Mouse (Mus musculus) telencephalon, adult 2 months (tissue): ENCODE data around the gene Slc7a5.

Source experiments
- DNase-seq: peaks from one replicate; pipeline ENCODE4 v3.0.0-alpha.2; 2011; ENCODE audit warnings: low read depth, low spot score

The Slc7a5 gene

DNA sequence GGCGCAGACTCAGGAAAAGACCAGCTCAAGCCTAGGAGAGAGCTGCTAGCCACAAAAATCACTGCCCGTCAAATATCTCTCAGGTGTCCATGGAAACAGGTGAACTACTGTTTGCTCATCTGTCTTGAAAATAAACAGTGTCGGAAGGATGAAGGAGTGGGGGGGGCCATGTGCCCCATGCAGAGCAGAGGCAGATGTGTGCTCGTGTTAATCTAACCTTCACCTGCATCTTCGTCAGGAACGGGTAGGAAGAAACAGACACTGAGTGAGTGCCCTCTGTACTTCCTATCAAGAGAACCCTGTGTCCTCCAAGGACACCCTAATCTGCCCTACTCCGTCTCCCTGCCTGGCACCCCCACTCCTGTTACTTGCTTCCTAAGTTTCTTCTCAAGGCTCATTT is 55.8 kb downstream of the Slc7a5 start:
- DNase-seq, result no peak

DNA sequence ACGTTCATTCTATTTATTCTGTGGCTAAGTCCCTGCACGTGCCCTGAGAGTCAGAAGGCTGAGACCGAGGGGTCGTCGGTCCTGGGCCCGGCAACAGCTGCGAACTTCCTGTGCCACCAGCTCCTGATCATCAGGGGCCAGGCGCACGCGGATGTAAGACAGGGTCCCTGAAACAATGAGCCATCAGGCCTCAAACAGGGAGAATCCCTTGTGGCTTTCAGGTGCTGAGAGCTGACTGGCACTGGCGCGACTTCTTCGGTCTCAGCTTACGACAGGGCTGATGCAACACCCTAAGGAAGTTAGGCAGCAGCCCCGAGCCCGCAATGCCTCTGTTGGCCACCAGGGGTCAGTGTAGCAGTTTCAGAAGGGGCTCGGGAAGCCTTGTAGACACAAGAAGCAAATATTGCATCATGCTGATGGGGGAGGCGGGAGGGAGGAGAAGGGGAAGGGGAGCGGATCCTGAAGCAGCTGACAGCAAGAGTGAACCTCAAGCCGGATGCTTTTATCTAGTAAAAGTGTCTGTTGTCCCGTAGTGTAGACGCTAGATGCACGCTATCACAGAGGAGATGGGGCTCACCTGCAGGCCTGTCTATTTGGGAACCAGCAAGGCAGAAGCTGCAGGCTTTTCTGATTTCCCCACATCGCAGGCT is 56.5 kb downstream of the Slc7a5 start:
- peak; percentile 92 for DNase-seq

DNA sequence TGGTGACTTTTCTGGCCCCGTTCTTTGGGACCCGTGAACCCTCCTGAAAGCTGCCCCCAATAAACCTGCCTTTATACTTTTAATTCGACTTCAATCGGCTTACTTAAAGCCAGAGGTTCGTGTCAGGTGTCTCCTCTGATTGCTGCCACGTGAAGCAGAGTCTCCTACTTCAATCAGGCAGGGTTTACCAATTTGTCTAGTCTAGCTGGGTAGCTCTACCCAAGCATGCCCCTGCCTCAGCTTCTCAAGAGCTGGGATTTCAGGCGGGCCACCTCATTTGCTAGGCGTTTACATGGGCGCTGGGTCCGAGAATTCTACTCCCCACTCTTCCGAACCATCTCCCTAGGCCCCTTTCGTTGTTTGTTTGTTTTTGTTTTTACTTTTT is 57.1 kb downstream of the Slc7a5 start:
- no peak for DNase-seq

DNA sequence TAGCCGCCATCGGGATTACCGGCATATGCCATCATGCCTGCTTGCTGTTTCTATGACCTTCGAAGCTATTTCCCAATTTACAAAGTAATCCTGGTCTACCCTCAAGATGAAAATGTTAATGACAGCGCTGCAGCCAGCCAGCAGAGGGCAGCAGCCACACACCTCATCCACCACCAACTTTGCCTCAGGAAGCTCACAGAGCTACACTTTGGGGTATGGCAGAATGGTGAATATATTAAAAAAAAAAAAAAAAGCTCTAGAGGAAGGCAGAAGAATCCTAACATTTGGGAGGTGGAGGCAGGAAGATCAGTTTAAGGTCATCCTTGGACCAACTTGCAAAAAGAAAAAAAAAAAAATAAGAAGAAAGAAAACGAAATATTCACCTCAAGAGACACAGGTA is 57.5 kb downstream of the Slc7a5 start:
- DNase-seq, result peak; percentile 60

DNA sequence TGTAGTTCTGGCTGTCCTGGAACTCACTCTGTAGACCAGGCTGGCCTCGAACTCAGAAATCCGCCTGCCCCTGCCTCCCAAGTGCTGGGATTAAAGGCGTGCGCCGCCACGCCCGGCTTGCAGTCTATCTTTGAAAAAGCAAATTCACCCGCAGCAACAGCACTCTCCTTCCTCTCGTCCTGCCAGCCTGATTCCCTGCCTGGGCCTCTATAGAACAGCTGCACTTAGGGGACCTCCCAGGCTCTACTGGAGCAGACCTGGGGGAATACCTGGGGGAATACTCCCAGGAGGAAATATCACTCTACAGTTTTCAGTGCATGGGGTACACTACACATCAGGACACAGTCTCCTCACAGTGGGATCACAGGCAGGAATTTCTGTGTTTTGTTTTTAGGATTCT is 58.2 kb downstream of the Slc7a5 start:
- DNase-seq, result no peak

DNA sequence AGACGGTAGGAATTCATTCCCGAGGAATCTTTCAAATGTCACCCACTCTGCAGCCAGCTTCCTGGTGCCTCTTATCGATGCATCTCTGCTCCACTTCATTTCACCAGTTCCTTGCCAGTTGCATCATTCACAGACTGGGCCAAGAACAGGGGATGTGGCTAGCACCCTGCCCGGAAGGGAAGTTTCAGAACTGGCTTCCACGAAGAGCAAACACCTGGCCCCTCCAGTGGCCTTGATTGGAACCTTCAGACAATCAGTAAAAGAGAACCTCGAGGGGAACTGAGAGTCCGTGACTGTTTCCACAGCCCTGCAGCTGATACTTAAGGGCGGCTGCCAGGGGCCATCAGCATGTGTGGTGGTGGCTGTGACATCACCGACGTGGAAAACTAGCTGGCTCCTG is 59.0 kb downstream of the Slc7a5 start:
- no peak for DNase-seq

DNA sequence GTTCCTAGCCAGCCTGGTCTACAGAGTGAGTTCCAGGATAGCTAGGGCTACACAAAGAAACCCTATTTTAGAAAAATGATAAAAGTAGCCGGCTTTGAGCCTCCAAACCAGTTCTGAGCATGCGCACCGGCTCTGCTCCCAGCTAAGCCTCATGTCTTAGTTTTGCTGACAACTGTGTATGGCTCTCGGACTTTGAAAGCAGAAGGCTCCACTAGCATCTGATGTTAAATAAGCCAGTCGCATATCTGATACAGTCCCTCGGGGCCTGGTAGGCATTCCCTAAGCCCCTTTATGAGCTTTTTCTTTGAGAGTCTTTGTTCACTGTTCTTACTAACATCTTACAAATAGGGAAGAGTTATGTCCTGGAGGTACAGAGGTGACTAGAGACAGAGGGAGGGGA is 59.5 kb downstream of the Slc7a5 start:
- DNase-seq, result no peak

DNA sequence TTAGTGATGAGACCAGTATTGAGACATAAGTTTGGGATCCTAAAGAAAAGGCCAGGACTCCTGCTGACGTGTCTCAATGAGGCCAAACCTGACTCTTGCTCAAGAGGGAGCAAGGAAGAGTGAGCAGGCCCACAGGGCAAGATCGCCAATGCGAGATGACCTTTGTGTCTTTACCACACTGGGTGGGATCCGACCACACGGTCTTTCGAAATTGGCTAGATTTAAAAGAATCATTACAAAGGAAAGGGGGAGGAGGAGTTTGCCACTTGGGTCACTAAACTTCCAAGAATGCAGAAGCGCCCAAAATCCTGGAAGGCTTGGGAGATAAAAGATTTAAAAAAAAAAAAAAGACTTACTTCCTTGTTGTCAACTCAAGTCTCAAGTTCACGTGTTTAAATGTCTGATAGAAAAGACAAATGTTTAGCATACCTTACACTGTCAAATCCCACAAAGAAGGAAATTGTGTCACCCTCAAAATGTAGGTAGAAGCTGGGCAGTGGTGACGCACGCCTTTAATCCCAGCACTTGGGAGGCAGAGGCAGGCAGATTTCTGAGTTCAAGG is 60.2 kb downstream of the Slc7a5 start:
- DNase-seq, result no peak

DNA sequence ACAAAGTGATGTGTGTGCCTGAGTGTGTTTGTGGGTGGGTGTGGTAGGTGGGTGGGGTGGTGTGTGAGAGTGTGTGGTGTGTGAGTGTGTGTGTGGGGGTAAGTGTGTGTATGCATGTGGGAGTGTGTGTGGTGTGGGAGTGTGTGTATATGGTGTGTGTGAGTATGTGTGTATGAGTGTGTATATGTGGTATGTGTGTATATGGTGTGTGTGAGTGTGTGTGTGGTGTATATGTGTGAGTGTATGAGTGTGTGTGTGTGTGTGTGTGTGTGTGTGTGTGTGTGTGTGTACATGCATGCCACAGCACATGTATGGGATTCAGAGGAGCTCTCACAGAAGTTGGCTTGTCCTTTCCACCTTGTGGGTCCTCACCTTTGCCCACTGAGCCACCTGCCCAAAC is 60.7 kb downstream of the Slc7a5 start:
- no peak for DNase-seq

DNA sequence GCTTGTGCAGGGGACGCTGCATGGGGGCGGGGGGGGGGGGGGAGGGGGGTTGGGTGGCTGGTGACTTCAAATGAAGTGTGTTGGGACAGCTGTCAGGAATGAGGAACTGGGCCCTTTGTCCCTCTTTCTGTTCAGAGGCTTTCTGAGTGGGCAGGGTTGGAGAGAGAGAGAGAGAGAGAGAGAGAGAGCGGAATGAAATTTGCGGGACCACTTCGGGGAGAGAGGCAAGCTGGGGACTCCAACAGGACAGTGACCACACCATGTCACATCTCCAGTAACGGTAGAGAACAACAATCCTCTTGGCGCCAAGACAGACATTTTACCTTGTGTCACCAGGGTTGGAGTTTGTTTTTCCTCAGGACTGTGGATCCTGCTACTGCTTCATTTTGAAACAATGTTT is 62.7 kb downstream of the Slc7a5 start:
- no peak for DNase-seq

DNA sequence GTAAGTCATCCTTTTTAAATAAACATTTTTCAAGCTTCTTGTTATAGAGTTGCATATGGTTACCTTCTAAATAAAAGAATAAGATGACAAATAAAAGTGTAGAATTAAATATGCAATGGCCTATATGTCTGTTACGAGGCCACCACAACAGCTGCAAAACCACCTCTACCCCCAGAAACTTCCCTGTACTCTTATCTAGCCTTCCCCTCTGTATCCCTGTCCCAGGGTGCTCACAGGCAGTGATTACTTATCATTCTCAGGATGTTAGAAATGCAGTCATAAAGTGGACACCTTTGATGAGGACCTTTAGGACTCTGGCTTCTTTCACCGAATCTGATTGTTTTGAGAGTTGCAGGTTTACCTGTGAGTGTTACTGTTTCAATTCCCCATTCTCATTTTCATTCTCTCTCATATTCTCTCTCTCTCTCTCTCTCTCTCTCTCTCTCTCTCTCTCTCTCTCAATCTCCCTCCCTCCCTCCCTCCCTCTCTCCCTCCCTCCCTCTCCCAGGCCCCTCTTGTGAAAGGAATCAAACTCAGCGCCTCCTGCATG is 64.2 kb downstream of the Slc7a5 start:
- no peak for DNase-seq

DNA sequence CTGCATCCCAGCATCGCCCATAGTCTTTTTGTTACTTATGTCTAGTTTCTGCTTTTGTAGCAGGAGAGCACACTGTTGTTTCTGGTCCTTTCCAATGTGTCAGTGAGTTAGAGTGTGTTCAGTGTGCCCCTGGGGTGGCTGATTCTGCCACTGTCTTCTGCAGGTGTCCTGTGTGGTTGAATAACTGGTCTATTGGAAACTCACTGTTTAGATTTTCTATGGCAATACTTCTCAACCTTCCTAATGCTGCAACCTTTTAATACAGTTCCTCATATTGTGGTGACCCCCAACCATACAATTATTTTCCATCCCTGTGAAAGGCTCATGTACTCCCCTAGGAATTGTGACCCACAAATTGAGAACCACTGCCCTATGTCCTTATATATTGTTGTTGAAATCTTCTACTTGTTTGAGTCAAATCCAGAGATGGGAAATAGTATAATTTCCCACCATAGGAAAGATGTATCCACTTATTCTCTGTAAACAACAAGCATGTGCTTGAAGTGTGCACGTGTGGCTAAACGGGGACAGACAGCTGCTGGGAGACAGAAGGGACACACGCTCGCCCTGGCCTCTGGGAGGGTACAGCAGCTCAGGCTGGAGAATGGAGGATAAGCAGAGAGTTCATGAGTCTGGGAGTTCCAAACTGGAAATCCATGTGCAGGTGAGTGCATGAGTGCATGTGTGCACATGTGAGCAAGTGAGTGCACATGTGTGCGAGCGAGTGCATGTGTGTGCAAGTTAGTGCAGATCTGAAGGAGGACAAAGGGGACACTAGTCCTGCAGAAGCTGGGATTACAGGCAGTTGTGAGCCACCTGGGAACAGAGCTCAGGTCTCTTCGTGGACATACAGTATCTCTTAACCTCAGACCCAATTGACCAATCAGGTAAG is 65.2 kb downstream of the Slc7a5 start:
- no peak for DNase-seq

DNA sequence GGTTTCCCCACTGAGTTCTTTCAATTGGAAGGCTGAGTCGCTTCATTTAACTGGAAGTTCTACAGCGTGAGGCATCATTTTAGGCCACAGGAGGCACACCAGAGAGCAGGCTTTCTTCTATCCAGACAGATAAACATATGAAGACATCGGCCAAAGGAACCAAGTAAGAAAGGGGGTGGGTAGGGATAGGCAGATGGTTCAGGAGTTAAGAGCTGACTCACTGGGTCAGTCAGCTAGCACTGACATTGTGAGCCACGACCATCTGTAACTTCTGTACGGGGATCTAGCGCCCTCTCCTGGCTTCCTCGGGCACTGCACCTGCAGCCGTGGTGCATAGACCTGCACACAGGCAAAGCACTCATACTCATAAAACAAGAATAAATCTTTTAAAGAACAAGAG is 66.3 kb downstream of the Slc7a5 start:
- DNase-seq, result no peak

DNA sequence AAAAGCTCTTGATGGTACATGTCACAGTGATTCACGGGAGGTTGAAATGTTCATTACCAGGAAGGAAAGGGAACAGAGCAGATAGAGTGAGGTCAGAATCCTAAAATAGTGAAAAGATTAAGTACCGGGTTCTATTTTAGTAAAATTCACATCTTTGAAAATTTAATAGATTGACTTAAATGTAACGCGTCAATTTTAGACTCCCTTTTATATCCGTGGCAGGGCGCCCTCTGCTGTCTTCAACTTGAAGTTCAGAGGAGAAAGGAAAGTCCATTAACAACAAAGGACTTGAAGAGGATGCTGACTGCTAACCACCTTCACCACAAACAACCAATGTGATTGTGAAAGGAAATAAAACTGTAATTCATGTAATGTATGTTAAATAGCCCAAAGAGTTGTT is 75.0 kb downstream of the Slc7a5 start:
- no peak for DNase-seq

DNA sequence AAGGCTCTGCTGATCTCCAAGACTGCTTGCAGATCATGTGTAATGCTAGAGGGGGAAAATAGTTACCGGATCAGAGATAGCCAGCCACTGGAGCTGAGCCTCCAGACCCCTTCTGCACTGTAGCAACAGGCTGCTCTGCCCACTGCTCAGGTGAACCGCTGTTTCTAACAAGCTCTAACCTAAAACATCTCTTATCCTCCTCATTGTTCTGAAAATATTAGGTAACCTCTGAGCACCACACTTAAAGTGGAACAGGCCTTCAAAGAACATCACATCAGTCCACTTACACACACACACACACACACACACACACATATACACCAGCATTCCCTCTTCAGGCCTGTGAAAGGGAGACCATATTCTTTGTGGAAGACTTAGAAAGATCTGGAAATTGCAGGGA is 75.4 kb downstream of the Slc7a5 start:
- no peak for DNase-seq
